Mouse (Mus musculus) cortical plate, adult 2 months (tissue): ENCODE data around the gene Zmiz2. TPM values are rescaled to one million over a fixed set of nuclear protein-coding genes. Genes with fewer than 3 reads are reported as not detected.
"Not testable (repeated sequence)": the region's sequence is repeated elsewhere in the genome, so short reads cannot be mapped to it uniquely, and the experiment has no call there.

Source experiments
- H3K27ac ChIP-seq: fragments of 200-500 bp; 2 replicates; pipeline ENCODE4 v1.5.1; 2012; ENCODE audit warnings: low read length, control low read depth, inconsistent platforms; ENCODE audit not compliant: insufficient read depth
- H3K4me1 ChIP-seq: fragments of 200-500 bp; 2 replicates; pipeline ENCODE4 v1.6.1; 2011; ENCODE audit warnings: low read length; ENCODE audit not compliant: control insufficient read depth, insufficient read depth
- H3K4me3 ChIP-seq: fragments of 200-500 bp; 2 replicates; pipeline ENCODE4 v1.5.1; 2011; ENCODE audit warnings: mild to moderate bottlenecking, low read length, control low read depth; ENCODE audit not compliant: insufficient read depth
- CTCF ChIP-seq: fragments of 200-500 bp; IDR thresholded peaks from 2 replicates; pipeline ENCODE4 v1.5.1; 2011; ENCODE audit warnings: mild to moderate bottlenecking, control low read depth, low read length; ENCODE audit not compliant: insufficient read depth; ENCODE audit errors: extremely low read depth
- POLR2A ChIP-seq: fragments of 200-500 bp; IDR thresholded peaks from 2 replicates; pipeline ENCODE4 v1.6.1; 2011; ENCODE audit warnings: mild to moderate bottlenecking, low read length, control low read depth; ENCODE audit not compliant: insufficient read depth; ENCODE audit errors: extremely low read depth
- polyA plus RNA-seq: library from polyadenylated mRNA; depleted of rRNA; stranded (reverse); fragments of >200 nt; gene quantifications from 2 replicates; pipeline ENCODE4 v1.2.3, GENCODE M21; 2012

Zmiz2 gene
- polyA plus RNA-seq, 1 experiment = 105 TPM

- peaks cover 13% of the 10 kb centered on the region for H3K4me1 ChIP-seq
- no peak for TF ChIP-seq POLR2A
- no peak for TF ChIP-seq CTCF
- H3K4me3 ChIP-seq = no peak overlapping the region
- no peak overlapping the region for H3K27ac ChIP-seq
Measured at GRCm38 (mm10) chr11:6407162-6407621, 18.3 kb downstream of the Zmiz2 start.

- peaks cover 11% of the 10 kb centered on the region for H3K4me1 ChIP-seq
- TF ChIP-seq CTCF = no peak
- H3K27ac ChIP-seq = no peak overlapping the region
- no peak overlapping the region for H3K4me3 ChIP-seq
Measured at GRCm38 (mm10) chr11:6410050-6410602, 21.3 kb downstream of the Zmiz2 start.

- H3K4me1 ChIP-seq, H3K27ac ChIP-seq, H3K4me3 ChIP-seq: not testable (repeated sequence)
Measured at GRCm38 (mm10) chr11:6410755-6411154, 21.9 kb downstream of the Zmiz2 start.

- Histone ChIP-seq H3K4me1 (peaks cover 4% of the 10 kb centered on the region), H3K27ac (no peak overlapping the region), H3K4me3 (no peak overlapping the region)
- no peak for TF ChIP-seq POLR2A
- peak; percentile 85 for TF ChIP-seq CTCF
Measured at GRCm38 (mm10) chr11:6411684-6412083, 22.8 kb downstream of the Zmiz2 start.

DNA sequence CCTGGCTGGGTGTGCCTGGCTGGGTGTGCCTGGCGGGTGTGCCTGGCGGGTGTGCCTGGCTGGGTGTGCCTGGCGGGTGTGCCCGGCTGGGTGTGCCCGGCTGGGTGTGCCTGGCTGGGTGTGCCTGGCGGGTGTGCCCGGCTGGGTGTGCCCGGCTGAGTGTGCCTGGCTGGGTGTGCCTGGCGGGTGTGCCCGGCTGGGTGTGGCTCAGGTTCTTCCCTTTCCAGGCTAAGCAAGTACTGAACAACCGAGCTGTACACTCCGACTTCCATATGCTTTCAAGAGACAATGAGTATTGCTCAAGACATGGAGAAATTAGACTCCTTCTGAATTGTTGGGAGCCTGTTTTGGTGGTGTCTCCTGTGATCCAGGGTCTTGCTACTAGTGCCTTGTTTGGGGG lies 24.4 kb downstream of the Zmiz2 start:
- no peak for TF ChIP-seq CTCF
- no peak for TF ChIP-seq POLR2A
- Histone ChIP-seq H3K4me1 (peaks cover 4% of the 10 kb centered on the region), H3K27ac (no peak overlapping the region), H3K4me3 (no peak overlapping the region)

DNA sequence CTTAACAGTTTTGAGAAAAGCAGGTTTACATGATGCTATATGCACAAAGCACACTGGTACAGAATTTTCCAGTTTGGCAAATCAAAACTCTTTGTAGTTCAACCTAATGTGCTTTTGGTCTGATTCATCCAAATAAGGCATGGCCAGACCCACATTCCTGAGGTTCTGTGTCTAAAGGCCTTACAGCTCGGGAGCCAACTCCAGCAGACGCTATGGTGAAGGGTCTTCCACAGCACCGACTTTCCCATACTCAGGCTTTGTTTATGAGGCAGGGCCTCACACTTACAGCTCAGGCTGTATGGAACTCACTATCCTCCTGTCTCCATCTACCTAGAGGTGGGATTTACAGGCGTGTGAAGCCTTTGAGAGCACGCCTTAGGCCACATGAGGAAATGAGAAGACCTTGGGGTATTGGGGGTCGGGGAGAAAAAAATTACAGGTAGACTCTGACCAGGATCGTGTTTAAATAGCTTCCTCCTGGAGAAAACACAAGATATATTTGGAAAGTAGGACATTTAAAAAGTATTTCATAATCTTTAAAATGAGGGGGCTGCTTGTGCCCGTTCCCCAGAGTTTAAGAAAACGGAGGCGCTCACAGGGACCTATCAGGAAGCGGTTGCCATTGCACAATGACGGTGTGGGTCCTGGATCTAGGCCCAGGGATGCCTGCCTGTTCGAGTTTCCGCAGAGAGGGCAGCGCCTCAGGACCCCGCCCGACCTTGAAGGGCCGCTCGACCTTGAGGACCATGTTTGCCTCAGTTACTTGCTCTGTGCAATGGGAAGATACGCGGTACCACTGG lies 26.1 kb downstream of the Zmiz2 start, which contains the start of gene Ppia:
Gene Ppia (plus strand): TSS at position 693 of the 800 bp plus-strand sequence.
- Histone ChIP-seq H3K27ac (peak within 1 kb of the TSS; percentile 98), H3K4me1 (peaks cover 4% of the 10 kb centered on the region; the same call in 1 of the 2 replicates), H3K4me3 (peak within 1 kb of the TSS; percentile 56)
- TF ChIP-seq CTCF (no peak), POLR2A (no peak)

- Histone ChIP-seq H3K27ac (peak overlapping the region; percentile 98), H3K4me3 (peak overlapping the region; percentile 56), H3K4me1 (peaks cover 4% of the 10 kb centered on the region; the same call in 1 of the 2 replicates)
- TF ChIP-seq CTCF (no peak), POLR2A (peak; percentile 88; the same call in 1 of the 2 replicates)
Measured at GRCm38 (mm10) chr11:6415551-6416404, 26.9 kb downstream of the Zmiz2 start.

- TF ChIP-seq POLR2A (peak; percentile 74; the same call in 1 of the 2 replicates), CTCF (no peak)
- H3K4me1 ChIP-seq = peaks cover 4% of the 10 kb centered on the region; the same call in 1 of the 2 replicates
- peak overlapping the region; percentile 98 for H3K27ac ChIP-seq
- peak overlapping the region; percentile 56 for H3K4me3 ChIP-seq
Measured at GRCm38 (mm10) chr11:6416405-6417034, 27.6 kb downstream of the Zmiz2 start.

DNA sequence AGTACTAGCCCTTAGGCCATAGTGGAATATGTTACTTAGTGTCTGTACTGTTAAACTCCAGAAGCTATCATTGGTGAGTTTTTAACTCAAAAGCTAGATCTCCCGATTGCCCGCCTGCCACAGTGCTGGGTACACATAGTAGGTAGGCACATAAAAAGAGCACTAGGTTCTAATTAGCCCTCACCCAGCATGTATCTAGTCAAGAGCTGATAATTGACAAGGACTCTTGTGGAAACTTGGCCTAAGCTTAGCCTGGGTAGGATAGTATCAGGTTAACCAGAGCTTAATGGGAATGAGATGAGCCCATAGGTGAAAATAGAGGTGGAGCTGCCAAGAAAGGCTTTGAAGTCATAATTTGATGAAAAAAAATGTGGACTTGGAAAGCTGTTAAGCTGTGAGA lies 28.2 kb downstream of the Zmiz2 start:
- Histone ChIP-seq H3K4me1 (peaks cover 4% of the 10 kb centered on the region; the same call in 1 of the 2 replicates), H3K27ac (no peak overlapping the region), H3K4me3 (peak overlapping the region; percentile 56)
- TF ChIP-seq POLR2A (no peak), CTCF (no peak)
